Mouse (Mus musculus) adrenal gland, postnatal 4 days (tissue): ENCODE results near the gene Vars. TPM values are rescaled to one million over a fixed set of nuclear protein-coding genes. Genes with fewer than 3 reads are reported as not detected.
"Not testable (repeated sequence)": the region's sequence is repeated elsewhere in the genome, so short reads cannot be mapped to it uniquely, and the experiment has no call there.

Experiments used
- DNase-seq, 2 experiments: peaks; one replicate each; pipeline ENCODE4 v3.0.0; 2021 to 2022; ENCODE audit warnings: low spot score in 2 of 2, mixed read lengths in 2 of 2
- total RNA-seq, 2 experiments: library from RNA; stranded (reverse); gene quantifications; 2 replicates each; pipeline ENCODE4 v1.2.3; 2021

Vars gene
- total RNA-seq, 2 experiments from 2014 or later: 77.9 to 89.1 TPM

DNA sequence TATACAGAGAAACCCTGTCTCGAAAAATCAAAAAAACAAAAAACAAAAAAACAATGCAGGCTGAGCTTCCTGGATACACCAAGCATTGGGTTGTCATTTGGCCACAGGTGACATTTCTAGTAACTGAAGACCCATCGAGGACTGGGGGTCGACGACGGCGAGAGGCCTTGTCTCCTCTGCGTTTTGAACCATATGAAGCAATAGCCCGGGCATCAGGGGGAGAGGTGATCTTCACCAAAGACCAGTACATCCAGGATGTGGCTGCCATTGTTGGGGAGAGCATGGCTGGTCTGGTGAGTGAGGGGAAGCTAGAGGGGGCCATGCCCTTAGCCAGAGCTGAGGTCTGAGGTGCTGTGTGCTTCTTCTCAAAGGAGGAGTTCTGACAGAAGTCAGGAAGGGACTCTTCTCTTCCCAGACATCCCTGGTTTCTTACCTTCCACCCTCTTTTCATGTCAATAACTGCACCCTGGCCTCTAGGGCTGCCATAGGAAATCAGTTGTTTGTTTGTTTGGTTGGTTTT lies 21.8 kb downstream of the Vars start:
- DNase-seq: no peak

DNA sequence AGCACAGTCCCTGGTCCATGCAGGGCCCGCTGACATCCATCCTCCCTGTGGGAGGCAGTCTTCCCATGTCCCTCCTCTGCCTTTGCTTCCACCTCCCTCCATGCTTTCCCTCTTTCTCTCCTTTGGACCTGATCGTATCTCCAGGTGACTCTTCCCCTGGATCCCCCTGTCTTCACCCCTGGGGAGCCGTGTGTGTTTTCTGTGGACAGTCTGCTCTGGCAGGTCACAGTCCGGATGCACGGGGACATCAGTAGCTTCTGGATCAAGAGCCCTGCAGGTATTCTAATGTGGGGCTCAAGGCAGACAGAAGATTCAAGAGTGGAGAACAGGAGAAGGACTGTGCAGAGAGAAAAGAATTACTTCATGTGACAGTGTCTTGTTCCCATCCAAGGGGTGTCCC lies 22.4 kb downstream of the Vars start:
- no peak for DNase-seq

DNA sequence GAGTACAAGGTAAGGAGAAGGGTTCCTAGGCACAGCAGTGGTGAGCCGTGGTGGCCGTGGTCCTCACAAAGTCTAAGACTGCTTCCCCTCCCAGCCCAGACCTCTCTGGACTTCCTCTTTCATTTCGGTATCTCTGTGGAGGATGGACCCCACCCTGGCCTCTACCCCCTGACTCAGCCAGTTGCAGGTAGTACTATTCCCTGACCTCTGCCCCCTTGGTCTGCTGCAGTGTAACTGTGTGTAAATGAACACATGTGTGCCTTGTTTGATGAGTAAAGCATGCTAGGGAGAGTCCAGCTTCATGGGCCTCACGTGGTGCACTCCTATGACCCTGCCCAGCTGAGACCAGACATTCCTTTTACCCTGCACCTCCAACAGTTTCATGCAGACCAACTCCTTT lies 23.0 kb downstream of the Vars start:
- no peak for DNase-seq

- DNase-seq: no peak
These were observed 23.5 kb downstream of the Vars start for GRCm38 (mm10) chr17:35024261-35024660.

DNA sequence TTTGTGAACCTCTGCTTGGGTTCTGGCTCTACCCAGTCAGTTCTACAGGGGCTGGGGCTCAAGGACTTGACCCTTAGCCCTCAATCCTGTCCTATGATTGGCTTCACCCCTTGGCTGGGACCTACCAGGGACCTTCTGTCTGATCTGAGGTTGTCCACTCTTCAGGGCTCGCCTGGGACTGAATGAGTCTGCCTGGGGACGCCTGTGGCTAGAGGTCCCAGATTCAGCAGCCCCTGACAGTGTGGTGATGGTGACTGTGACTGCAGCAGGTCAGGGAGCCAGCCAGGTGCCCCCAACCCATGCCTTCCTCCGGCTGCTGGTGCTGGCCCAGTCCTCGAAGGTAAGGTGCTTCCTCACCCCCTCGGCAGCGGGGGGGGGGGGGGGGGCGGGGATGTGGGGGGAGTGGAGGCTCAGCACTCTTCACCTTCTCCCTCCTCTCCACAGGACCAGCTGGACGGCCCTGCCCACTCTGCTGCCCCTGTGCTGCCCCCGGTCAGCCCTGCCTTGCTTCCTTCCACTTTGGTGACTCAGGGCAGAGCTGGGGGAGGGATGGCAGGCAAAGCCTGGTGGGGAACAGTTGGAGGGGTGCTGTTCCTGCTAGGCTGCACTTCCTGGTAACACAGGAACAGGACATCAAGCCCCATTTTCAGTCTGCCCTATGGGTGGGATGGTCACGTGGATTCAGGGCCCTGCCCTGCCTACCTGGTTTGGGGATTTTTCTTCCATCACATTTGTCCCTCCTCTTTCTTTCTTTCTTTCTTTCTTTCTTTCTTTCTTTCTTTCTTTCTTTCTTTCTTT lies 24.1 kb downstream of the Vars start:
- no peak for DNase-seq

DNA sequence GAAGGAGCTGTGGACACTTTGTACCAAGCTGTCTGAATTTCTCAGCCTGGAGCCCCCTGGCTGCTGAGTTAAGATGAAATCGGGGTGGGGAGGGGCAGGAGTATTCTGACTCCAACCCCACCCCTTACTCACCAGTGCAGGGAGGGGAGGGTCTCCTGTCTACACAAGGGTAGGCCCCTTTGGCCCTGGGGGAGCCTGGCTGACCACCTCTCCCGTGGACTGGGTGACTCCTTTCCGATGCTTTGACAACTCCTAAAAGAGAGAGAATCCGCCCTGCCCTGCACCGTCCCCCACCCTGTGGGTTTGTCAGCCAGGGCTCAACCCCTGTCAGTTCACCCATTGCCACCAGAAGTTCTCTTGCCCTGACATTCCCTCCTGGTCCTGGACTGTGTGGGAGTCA lies 25.4 kb downstream of the Vars start:
- no peak for DNase-seq

DNA sequence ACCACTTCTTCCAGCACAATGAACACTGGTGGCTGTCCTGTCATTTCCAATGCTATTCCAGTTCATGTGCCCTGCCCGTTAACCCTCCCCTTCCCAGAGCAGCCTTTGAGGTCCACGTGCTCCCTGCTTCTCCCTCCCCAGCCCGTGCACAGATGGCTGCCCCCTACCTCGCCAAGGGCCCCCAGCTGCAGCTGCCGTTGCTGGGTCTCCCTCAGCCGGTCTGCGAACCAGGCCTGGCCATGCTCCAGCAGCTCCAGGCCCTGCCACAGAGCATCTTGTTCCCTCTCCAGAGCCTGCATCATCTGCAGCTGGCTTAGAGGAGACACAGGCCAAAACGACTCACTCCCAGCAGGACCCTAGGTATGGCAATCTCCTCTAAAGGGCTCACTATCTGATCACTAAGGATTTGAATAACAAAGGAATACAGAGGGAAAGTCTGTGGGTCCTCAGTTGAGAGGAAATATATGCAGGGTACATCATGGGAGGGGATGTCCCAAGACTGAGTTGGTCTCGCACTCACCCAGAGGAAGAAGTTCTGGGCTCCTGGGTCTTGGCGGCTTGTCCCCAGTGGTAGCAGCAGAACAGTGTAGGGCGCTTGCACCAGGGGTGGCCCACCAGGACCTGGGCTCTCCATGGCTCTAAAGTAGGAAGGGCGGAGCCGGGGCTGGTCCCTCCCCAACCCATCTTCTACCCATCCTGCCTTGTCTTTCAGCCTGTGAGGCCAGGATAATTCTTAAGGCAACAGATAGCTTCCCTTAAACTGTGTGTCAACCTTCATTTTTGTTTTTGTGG lies 26.7 kb downstream of the Vars start, which contains the start of gene Sapcd1:
Gene Sapcd1, minus strand, starts transcription at position 740 of the 792 bp plus-strand sequence.
- DNase-seq: no peak

DNA sequence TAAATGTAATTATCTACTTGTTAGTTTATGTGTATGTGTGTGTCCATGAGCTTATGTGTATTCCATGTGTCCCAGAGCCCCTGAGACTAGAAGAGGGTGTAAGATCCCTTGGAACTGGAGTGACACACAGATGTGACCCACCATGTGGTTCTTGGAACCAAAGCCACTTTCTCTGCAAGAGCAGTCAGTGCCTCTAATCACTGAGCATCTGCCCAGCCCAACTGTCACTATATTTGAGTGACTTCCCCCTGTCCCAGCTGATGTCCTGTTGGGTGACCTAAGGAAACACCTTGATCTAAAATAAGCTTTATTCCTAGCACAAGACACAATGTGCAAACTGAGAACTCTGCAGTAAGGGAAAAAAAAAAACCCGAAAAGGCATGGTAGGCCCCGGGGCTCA lies 27.5 kb downstream of the Vars start:
- DNase-seq: no peak

DNA sequence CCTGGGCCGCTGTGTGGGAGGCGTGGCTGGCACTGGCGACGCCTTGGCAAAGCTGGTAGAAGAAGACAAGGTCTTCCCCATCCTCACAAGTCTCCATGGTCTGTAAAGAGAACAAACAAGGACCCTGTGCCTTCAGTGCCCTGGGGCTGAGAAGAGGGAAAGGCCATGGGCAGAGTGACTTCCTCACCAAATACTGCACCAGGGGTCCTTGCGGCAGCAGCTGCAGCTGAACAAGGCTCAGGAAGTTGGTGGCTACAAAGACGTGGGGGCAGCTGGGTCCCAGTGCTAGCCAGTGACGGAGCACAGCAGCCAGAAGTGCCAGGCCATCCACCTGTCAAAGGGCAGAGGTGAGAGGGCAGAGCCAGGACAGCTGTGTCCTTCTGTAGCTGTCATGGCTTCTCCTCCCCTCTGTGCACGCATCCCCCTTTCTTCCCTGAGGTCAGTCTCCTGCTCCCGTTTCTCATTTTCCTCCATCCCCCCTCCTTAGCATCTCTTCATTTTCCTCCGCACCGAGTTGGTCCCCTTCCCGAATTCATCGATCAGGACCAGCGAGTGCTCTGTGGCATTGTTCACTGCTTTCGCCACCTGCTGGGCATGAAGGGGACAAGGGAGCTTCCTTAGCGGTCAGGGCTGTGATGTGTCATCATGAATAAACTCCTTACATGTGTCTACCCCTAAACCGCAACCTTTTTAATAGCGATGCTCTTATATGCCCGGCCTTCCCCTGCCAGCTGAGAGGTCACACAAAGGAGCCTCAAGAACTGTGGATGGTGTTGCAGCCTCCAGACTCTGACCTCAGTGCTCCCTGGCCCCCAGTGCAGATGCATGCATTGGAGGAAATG lies 29.1 kb downstream of the Vars start:
- DNase-seq: no peak

GRCm38 (mm10) chr17:35031272-35031671 lies 30.5 kb downstream of the Vars start:
- no peak for DNase-seq

DNA sequence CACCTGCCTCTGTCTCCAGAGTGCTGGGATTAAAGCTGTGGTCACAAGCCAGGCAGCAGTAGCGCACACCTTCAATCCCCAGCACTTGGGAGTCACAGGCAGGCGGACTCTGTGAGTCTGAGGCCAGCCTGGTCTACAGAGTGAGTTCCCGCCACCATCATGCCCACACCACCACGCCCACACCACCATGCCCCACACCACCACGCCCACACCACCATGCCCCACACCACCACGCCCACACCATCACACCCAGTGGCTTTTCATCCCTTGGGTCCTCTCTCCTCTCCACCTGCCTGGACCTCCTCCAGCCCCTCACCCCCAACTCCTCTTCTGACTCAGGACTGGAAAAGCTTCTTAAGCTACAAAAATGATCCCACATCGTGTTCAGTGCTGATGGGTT lies 31.1 kb downstream of the Vars start:
- no peak for DNase-seq

- no peak for DNase-seq
These were observed 31.6 kb downstream of the Vars start for GRCm38 (mm10) chr17:35032323-35032870.

DNA sequence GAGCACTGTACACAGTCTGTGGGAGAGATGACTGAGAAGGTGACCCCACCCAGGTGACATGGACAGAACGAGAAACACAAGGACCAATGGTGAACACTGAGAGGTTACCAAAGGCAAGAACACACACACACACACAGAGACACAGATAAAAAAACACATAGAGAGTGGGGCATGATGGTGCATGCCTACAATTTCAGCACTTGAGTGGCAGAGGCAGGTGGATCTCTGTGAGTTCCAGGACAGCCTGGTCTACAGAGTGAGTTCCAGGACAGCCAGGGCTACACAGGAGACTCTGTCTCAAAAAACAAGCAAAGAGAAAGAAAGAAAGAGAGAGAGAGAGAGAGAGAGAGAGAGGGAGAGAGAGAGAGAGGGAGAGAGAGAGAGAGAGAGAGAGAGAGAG lies 32.9 kb downstream of the Vars start:
- DNase-seq: not testable (repeated sequence)

DNA sequence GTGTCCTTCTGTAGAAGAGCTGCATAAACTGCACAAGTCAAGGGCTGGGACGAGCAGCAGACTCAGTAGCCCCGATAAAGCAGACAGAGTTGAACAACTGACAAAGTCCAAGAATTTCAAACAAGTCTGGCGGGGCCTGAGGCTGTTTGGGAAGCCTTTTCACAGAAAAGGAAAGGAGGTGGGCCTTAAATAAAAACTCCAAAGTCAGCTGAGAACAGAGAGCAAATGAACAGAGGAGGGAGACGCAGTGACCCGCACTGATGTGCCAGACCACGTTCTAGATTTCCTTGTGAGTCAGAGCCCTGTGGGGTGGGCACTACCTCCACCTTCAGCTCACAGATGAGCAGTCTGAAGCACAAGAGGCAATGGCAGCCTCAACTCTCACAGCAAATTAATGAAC lies 34.1 kb downstream of the Vars start:
- DNase-seq: no peak

DNA sequence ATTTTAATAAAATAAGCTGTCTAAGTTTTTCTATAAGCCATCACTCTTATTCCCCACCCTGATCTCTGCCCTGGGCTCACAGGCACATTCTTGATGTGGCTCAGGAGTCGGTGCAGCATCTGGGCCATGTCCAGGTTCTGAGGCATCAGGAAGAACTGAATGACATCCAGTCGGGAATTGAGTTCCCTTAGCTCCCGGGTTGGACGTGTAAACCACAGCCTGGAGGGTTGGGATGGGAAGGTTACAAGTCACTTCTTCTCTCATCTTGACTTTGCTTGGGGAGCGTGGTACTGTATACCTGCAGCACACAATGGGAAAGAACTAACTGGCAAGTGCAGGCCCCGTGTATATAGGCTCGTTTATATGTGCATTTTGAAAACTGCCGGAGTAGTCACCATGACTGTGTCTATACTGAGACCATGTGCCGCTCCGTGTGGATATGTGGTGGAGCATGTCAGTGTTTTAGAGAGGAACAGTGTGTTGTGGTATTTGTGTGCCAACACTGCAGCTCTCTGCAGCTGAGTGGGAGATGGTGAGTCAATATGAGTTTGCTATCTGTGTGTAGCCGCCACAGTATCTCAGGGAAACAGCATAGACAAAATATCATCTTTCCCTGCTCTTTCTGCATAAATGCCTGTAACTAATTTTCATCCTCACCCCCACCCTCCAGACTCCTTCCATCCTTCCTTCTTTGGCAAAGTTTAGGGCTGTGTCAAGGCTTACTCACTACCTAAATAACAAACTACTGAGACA lies 38.5 kb downstream of the Vars start:
- no peak for DNase-seq

DNA sequence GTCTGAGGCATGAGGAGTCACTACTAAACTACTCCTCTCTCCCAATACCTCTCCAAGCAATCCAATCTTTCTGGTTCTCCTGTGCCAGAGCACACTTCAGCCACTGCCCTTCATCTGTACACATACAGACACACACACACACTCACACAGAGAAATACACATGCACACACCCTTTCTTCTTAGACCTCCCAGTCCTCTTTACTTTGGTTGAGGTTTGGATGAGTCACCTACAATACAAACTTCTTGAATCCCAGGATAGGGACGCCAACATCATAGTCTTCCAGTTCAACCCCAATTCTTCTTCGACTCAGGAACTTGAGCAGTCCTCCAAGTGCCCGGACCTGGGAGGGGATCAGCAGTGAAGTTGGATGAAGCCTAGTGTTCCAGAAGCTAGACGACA lies 43.0 kb downstream of the Vars start:
- DNase-seq: no peak

DNA sequence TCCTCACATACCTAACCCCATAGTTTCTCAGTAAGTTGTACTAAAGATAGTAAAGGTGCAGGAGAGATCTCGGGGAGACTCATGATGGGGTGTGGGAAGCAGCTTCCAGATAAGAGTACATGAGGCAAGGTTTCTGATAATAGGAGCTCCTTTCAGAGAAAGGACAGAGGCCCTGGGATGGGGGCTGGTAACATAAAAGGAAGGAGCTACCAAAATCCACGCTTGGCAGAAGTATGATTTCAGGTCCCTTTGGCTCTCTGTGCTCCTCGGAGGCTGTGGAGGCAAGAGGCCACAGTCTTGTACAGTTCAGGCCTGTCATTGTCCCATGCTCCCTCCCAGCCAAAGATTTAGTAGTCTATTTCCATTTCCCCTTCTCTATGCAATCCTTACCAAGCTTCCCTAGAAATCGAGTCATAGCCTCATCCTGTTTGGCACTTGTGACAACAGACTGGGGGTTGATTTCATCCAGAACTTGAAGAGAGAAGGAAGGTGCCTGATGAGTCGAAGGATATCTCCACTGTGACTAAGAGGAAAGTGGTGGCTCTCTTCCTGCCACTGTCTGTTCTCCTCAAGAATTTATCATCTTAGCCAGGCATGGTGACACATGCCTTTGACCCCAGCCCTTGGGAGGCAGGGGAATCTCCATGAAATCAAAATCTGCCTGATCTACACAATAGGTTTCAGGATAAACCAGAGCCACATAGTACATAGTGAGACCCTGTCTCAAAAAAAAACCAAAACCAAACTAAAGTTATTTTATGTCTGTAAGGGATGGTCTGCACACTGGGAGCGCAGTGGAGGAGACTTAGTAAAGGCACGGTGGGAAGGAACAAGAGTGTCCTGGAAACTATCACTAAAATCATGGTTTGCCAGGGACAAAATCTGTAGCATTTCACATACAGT lies 44.4 kb downstream of the Vars start:
- DNase-seq: no peak

DNA sequence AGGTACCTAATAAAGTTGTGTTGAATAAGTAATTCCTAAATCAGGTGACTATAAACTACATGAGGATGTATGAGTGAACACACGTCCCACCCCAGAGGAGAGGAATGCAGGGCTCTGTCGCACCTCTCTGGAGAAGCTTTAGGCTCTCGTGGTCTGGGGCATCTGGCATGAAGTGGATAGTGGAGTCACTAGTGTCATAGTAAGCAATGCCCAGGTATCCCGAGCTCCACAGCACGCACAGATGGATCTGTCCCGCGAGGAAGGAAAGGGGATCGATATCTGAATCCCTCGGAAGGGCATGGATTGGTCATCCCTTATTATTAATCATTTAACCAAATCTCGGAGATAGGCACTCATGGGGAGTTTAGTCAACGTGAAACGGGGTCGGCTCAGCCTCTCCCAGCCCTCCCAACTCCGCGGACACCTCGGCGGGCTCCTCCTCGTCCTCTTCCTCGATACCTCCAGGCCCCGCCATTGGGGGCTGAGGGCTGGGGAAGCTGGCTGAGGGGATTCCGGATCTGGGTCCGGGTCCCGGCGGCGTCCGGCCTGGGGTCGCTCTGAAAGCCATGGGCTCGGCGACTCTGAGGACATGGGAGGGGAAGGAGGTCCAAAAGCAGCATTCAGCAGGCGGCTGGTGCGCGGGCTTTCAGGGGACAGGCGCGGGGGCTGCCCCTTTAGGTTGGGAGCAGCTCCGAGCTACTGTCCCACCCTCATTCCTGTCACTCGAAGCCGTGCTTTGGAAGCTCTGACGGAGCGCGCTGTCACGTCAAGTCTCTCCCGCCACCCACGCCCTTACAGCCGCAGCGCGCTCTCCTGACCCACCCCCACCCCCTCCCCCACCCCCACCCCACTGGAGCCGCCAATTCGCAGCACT lies 45.3 kb downstream of the Vars start:
- no peak for DNase-seq
